Mouse (Mus musculus) lung, embryonic 15.5 days (tissue): ENCODE data around the gene Trf. TPM values are rescaled to one million over a fixed set of nuclear protein-coding genes. Genes with fewer than 3 reads are reported as not detected.

ENCODE experiments used
- ATAC-seq: fragments of 200-750 bp; cut with Nextera tagmentation; 2 replicates; pipeline ENCODE4 v1.8.0; 2017; ENCODE audit warnings: moderate number of reproducible peaks, borderline replicate concordance; ENCODE audit not compliant: low FRiP score, low TSS enrichment; ENCODE audit errors: extremely low read depth
- H3K27ac ChIP-seq: fragments of 300-500 bp; sonication (generic); 2 replicates; pipeline ENCODE4 v1.5.1; 2015; ENCODE audit warnings: moderate library complexity, mild to moderate bottlenecking, inconsistent platforms
- H3K27me3 ChIP-seq: fragments of 300-500 bp; sonication (generic); 2 replicates; pipeline ENCODE4 v1.6.1; 2015; ENCODE audit warnings: inconsistent platforms
- H3K36me3 ChIP-seq: fragments of 300-500 bp; sonication (generic); 2 replicates; pipeline ENCODE4 v1.6.1; 2015; ENCODE audit warnings: inconsistent platforms
- H3K4me1 ChIP-seq: fragments of 300-500 bp; sonication (generic); 2 replicates; pipeline ENCODE4 v1.6.1; 2015; ENCODE audit warnings: inconsistent platforms
- H3K4me2 ChIP-seq: fragments of 300-500 bp; sonication (generic); 2 replicates; pipeline ENCODE4 v1.6.1; 2015; ENCODE audit warnings: inconsistent platforms, mild to moderate bottlenecking, moderate library complexity
- H3K4me3 ChIP-seq: fragments of 300-500 bp; sonication (generic); 2 replicates; pipeline ENCODE4 v1.5.1; 2015; ENCODE audit warnings: mild to moderate bottlenecking, inconsistent platforms
- H3K9ac ChIP-seq: fragments of 300-500 bp; sonication (generic); 2 replicates; pipeline ENCODE4 v1.6.1; 2015; ENCODE audit warnings: inconsistent platforms
- H3K9me3 ChIP-seq: fragments of 300-500 bp; sonication (generic); 2 replicates; pipeline ENCODE4 v1.6.1; 2016; ENCODE audit warnings: inconsistent platforms
- WGBS: fragments of 180-500 bp; shearing (Covaris S2); methylation state at CpG from one replicate; pipeline ENCODE4 v1.1.7; 2015; 5-methylcytosine and 5-hydroxymethylcytosine counted together
- polyA plus RNA-seq: library from polyadenylated mRNA; unstranded; fragments of >200 nt; fragmentation: Nextera tagmentation; extraction: Ambion mirVana; gene quantifications from 2 replicates; pipeline ENCODE4 v1.2.1, GENCODE M21; 2015

Trf gene
- polyA plus RNA-seq, 1 experiment from 2014 or later, result 81.9 TPM

GRCm38 (mm10) chr9:103234565-103235165, 4.4 kb upstream of the Trf start:
- ATAC-seq, result no peak
- peaks cover 10% of the 10 kb centered on the region for H3K4me1 ChIP-seq
- no peak overlapping the region for H3K4me2 ChIP-seq
- peak overlapping the region; percentile 45 for H3K27ac ChIP-seq
- no peaks in the 10 kb centered on the region for H3K36me3 ChIP-seq
- H3K9me3 ChIP-seq, result no peaks in the 10 kb centered on the region
- WGBS, result 47% methylated on average over 7 of the region's 7 CpGs
- no peaks in the 10 kb centered on the region for H3K27me3 ChIP-seq
- H3K4me3 ChIP-seq, result no peak overlapping the region
- no peak overlapping the region for H3K9ac ChIP-seq

GRCm38 (mm10) chr9:103234059-103234458, 3.8 kb upstream of the Trf start:
- peak overlapping the region; percentile 45 for H3K27ac ChIP-seq

GRCm38 (mm10) chr9:103233006-103233395, 2.8 kb upstream of the Trf start:
- ATAC-seq, result no peak
- Histone ChIP-seq H3K27ac (no peak overlapping the region), H3K9me3 (no peaks in the 10 kb centered on the region), H3K36me3 (no peaks in the 10 kb centered on the region), H3K4me1 (peaks cover 10% of the 10 kb centered on the region), H3K27me3 (no peaks in the 10 kb centered on the region), H3K9ac (no peak overlapping the region), H3K4me2 (no peak overlapping the region), H3K4me3 (no peak overlapping the region)
- 30% methylated on average over 7 of the region's 7 CpGs for WGBS

More at GRCm38 (mm10) chr9:103234059-103234458, 3.8 kb upstream of the Trf start:
- WGBS, result 59% methylated on average over 7 of the region's 7 CpGs
- Histone ChIP-seq H3K4me2 (no peak overlapping the region), H3K4me3 (no peak overlapping the region), H3K4me1 (peaks cover 10% of the 10 kb centered on the region), H3K36me3 (no peaks in the 10 kb centered on the region), H3K27me3 (no peaks in the 10 kb centered on the region), H3K9me3 (no peaks in the 10 kb centered on the region), H3K9ac (no peak overlapping the region)
- ATAC-seq, result no peak

GRCm38 (mm10) chr9:103232232-103233005, 2.2 kb upstream of the Trf start:
- no peak for ATAC-seq
- H3K4me2 ChIP-seq, result no peak overlapping the region
- WGBS, result 89% methylated on average over 7 of the region's 7 CpGs

GRCm38 (mm10) chr9:103229037-103229867, 992 bp downstream of the Trf start:
- no peaks in the 10 kb centered on the region for H3K9me3 ChIP-seq
- no peaks in the 10 kb centered on the region for H3K36me3 ChIP-seq
- no peak overlapping the region for H3K9ac ChIP-seq
- H3K4me3 ChIP-seq, result no peak overlapping the region; the same call in 1 of the 2 replicates
- ATAC-seq, result no peak
- peaks cover 10% of the 10 kb centered on the region for H3K4me1 ChIP-seq
- 0 out of 2 replicates have a peak overlapping the region, but pooled peaks have one; percentile 46 for H3K4me2 ChIP-seq
- no peak overlapping the region for H3K27ac ChIP-seq
- 77% methylated on average over 15 of the region's 15 CpGs for WGBS
- no peaks in the 10 kb centered on the region for H3K27me3 ChIP-seq

More at GRCm38 (mm10) chr9:103232232-103233005, 2.2 kb upstream of the Trf start:
- Histone ChIP-seq H3K36me3 (no peaks in the 10 kb centered on the region), H3K9me3 (no peaks in the 10 kb centered on the region), H3K4me3 (no peak overlapping the region), H3K27ac (no peak overlapping the region), H3K4me1 (peaks cover 10% of the 10 kb centered on the region), H3K9ac (no peak overlapping the region), H3K27me3 (no peaks in the 10 kb centered on the region)

- Histone ChIP-seq H3K4me3 (no peak overlapping the region), H3K27me3 (no peaks in the 10 kb centered on the region), H3K9me3 (no peaks in the 10 kb centered on the region), H3K4me2 (no peak overlapping the region), H3K9ac (no peak overlapping the region), H3K36me3 (no peaks in the 10 kb centered on the region), H3K4me1 (peaks cover 10% of the 10 kb centered on the region), H3K27ac (no peak overlapping the region)
- WGBS, result 72% methylated on average over 13 of the region's 13 CpGs
- ATAC-seq, result no peak
Observed at GRCm38 (mm10) chr9:103228370-103229003, 1.8 kb downstream of the Trf start.

- Histone ChIP-seq H3K27me3 (no peaks in the 10 kb centered on the region), H3K27ac (no peak overlapping the region), H3K4me1 (peaks cover 10% of the 10 kb centered on the region), H3K36me3 (no peaks in the 10 kb centered on the region), H3K9ac (no peak overlapping the region), H3K9me3 (no peaks in the 10 kb centered on the region), H3K4me2 (no peak overlapping the region), H3K4me3 (no peak overlapping the region)
- 92% methylated on average over 16 of the region's 16 CpGs for WGBS
- ATAC-seq, result no peak
Observed at GRCm38 (mm10) chr9:103227760-103228159, 2.5 kb downstream of the Trf start.

GRCm38 (mm10) chr9:103226806-103227205, 3.4 kb downstream of the Trf start:
- no peak overlapping the region for H3K27ac ChIP-seq
- no peak for ATAC-seq
- H3K9me3 ChIP-seq, result no peaks in the 10 kb centered on the region
- H3K36me3 ChIP-seq, result no peaks in the 10 kb centered on the region
- no peak overlapping the region for H3K4me3 ChIP-seq
- WGBS, result 86% methylated on average over 15 of the region's 15 CpGs
- no peak overlapping the region for H3K9ac ChIP-seq
- no peak overlapping the region for H3K4me2 ChIP-seq
- H3K4me1 ChIP-seq, result peaks cover 10% of the 10 kb centered on the region
- no peaks in the 10 kb centered on the region for H3K27me3 ChIP-seq

GRCm38 (mm10) chr9:103225464-103225863, 4.8 kb downstream of the Trf start:
- 63% methylated on average over 3 of the region's 3 CpGs for WGBS
- ATAC-seq, result no peak

GRCm38 (mm10) chr9:103224721-103225120, 5.5 kb downstream of the Trf start:
- Histone ChIP-seq H3K27me3 (no peaks in the 10 kb centered on the region), H3K4me1 (no peaks in the 10 kb centered on the region), H3K9me3 (no peaks in the 10 kb centered on the region), H3K36me3 (no peaks in the 10 kb centered on the region), H3K4me3 (no peak overlapping the region), H3K9ac (no peak overlapping the region), H3K4me2 (no peak overlapping the region), H3K27ac (no peak overlapping the region)
- no peak for ATAC-seq
- 86% methylated on average over 7 of the region's 7 CpGs for WGBS

More at GRCm38 (mm10) chr9:103225464-103225863, 4.8 kb downstream of the Trf start:
- Histone ChIP-seq H3K27ac (no peak overlapping the region), H3K9me3 (no peaks in the 10 kb centered on the region), H3K9ac (no peak overlapping the region), H3K4me3 (no peak overlapping the region), H3K4me1 (peaks cover 6% of the 10 kb centered on the region), H3K27me3 (no peaks in the 10 kb centered on the region), H3K4me2 (no peak overlapping the region), H3K36me3 (no peaks in the 10 kb centered on the region)

GRCm38 (mm10) chr9:103214281-103214680, 16.0 kb downstream of the Trf start:
- no peaks in the 10 kb centered on the region for H3K9me3 ChIP-seq
- H3K36me3 ChIP-seq, result no peaks in the 10 kb centered on the region
- H3K4me3 ChIP-seq, result no peak overlapping the region
- H3K27me3 ChIP-seq, result no peaks in the 10 kb centered on the region
- no peak for ATAC-seq
- H3K9ac ChIP-seq, result no peak overlapping the region
- H3K4me2 ChIP-seq, result no peak overlapping the region
- WGBS, result 68% methylated on average over 6 of the region's 6 CpGs
- H3K27ac ChIP-seq, result no peak overlapping the region
- H3K4me1 ChIP-seq, result 0 out of 2 replicates have a peak, but pooled peaks cover 4% of the 10 kb centered on the region
